In genomic region chr2:113234559-113234958, GRCm38 (mm10) we compare ENCODE assay signal across 9 mouse cellular contexts. TPM values are rescaled to one million over a fixed set of nuclear protein-coding genes. Genes with fewer than 3 reads are reported as not detected.
DNase-seq lines count a peak whose midpoint lies in the region; ATAC-seq and TF ChIP-seq lines count a peak whose summit lies in the region.
"Had no signal": no experiment of that assay in that cellular context is flagged by ENCODE, and none has a peak within 500 bp of the region (broad histone marks: within the 10 kb centered on the region; RNA-seq: fewer than 3 reads in every experiment).

No protein-coding gene starts in this region.

- peak; percentile 68 for TF ChIP-seq CTCF in heart, postnatal 0 days (IDR thresholded peaks at IDR 0.05; ENCODE audit: low read depth)
- no peak for TF ChIP-seq CTCF in thymus, adult 2 months (IDR thresholded peaks at IDR 0.05; ENCODE audit: borderline replicate concordance, control insufficient read depth, extremely low read depth, insufficient read depth, low read length, poor library complexity)

- H3K9me3 ChIP-seq in heart, postnatal 0 days (replicated peaks; ENCODE audit: control insufficient read depth, low read length): no peaks in the 10 kb centered on the region
- no peaks in the 10 kb centered on the region for H3K9me3 ChIP-seq in embryonic facial prominence, embryonic 14.5 days (ENCODE audit: control insufficient read depth, low read length)
- H3K9me3 ChIP-seq: limb, embryonic 13.5 days had no signal

- no peak for TF ChIP-seq EP300 in heart, postnatal 0 days (IDR thresholded peaks at IDR 0.05; ENCODE audit: low read depth)

- H3K4me1 ChIP-seq in heart, postnatal 0 days (ENCODE audit: control insufficient read depth, insufficient read depth): no peaks in the 10 kb centered on the region
- H3K4me1 ChIP-seq in embryonic facial prominence, embryonic 14.5 days (ENCODE audit: control insufficient read depth, insufficient read depth, low read length): no peaks in the 10 kb centered on the region
- H3K4me1 ChIP-seq in thymus, adult 2 months (replicated peaks; ENCODE audit: control insufficient read depth, insufficient read depth, low read length): no peaks in the 10 kb centered on the region
- H3K4me1 ChIP-seq: limb, embryonic 13.5 days had no signal

- no peak overlapping the region for H3K4me3 ChIP-seq in heart, postnatal 0 days (ENCODE audit: low read depth, low read length)
- H3K4me3 ChIP-seq in embryonic facial prominence, embryonic 14.5 days (ENCODE audit: low read depth, low read length): no peak overlapping the region
- H3K4me3 ChIP-seq in thymus, adult 2 months (ENCODE audit: control insufficient read depth, insufficient read depth, low read length): no peak overlapping the region
- H3K4me3 ChIP-seq: limb, embryonic 13.5 days had no signal

- 13% methylated on average over 3 of the region's 3 CpGs for WGBS in heart, postnatal 0 days
- WGBS in embryonic facial prominence, embryonic 14.5 days: 18% methylated on average over 3 of the region's 3 CpGs
- 26% methylated on average over 3 of the region's 3 CpGs for WGBS in thymus, adult 2 months

- no peak for TF ChIP-seq POLR2A in thymus, adult 2 months (IDR thresholded peaks at IDR 0.05; ENCODE audit: control insufficient read depth, extremely low read depth, insufficient read depth, low read length, poor library complexity)

- peak; percentile 24 for DNase-seq in heart, postnatal 0 days (ENCODE audit: low spot score)
- no peak for DNase-seq in heart, adult 9 months (ENCODE audit: low spot score in 2 of 2)
- DNase-seq in right cerebral cortex, postnatal 10 days (ENCODE audit: low spot score in 2 of 2): peak; percentile 54 to 55
- no peak for DNase-seq in right cerebral cortex, postnatal 4 days
- DNase-seq in embryonic facial prominence, embryonic 14.5 days (ENCODE audit: low spot score): peak; percentile 86
- peak; percentile 31 for DNase-seq in lung, postnatal 14 days
- DNase-seq in ovary, postnatal 36 days (ENCODE audit: low spot score): no peak
- DNase-seq in thymus, adult 2 months: no peak

- H3K27me3 ChIP-seq in heart, postnatal 0 days (ENCODE audit: control insufficient read depth, insufficient read depth, low read length): no peaks in the 10 kb centered on the region
- H3K27me3 ChIP-seq in embryonic facial prominence, embryonic 14.5 days (replicated peaks; ENCODE audit: control insufficient read depth, insufficient read depth, low read length): no peaks in the 10 kb centered on the region
- no peaks in the 10 kb centered on the region for H3K27me3 ChIP-seq in thymus, adult 2 months (ENCODE audit: control insufficient read depth, insufficient read depth, low read length)

- no peak overlapping the region for H3K4me2 ChIP-seq in heart, postnatal 0 days (ENCODE audit: low read depth, low read length)
- H3K4me2 ChIP-seq in embryonic facial prominence, embryonic 14.5 days (ENCODE audit: low read depth, low read length): no peak overlapping the region
- H3K4me2 ChIP-seq: limb, embryonic 13.5 days had no signal

- ATAC-seq in heart, postnatal 0 days (ENCODE audit: insufficient read depth, low read depth): no peak
- ATAC-seq in embryonic facial prominence, embryonic 14.5 days (ENCODE audit: low read depth): no peak

- no peaks in the 10 kb centered on the region for H3K36me3 ChIP-seq in heart, postnatal 0 days (replicated peaks; ENCODE audit: control insufficient read depth, insufficient read depth, low read length)
- no peaks in the 10 kb centered on the region for H3K36me3 ChIP-seq in embryonic facial prominence, embryonic 14.5 days (ENCODE audit: control insufficient read depth, insufficient read depth, low read length)
- H3K36me3 ChIP-seq in thymus, adult 2 months (ENCODE audit: control insufficient read depth, insufficient read depth, low read length): no peaks in the 10 kb centered on the region
- H3K36me3 ChIP-seq: limb, embryonic 13.5 days had no signal

- no peak overlapping the region for H3K27ac ChIP-seq in heart, postnatal 0 days (ENCODE audit: low read depth)
- no peak overlapping the region for H3K27ac ChIP-seq in embryonic facial prominence, embryonic 14.5 days (replicated peaks; ENCODE audit: low read depth, low read length)
- no peak overlapping the region for H3K27ac ChIP-seq in thymus, adult 2 months (ENCODE audit: control insufficient read depth, insufficient read depth, low read length)
- H3K27ac ChIP-seq: limb, embryonic 13.5 days had no signal

- H3K9ac ChIP-seq in heart, postnatal 0 days (replicated peaks; ENCODE audit: low read depth, low read length): no peak overlapping the region
- no peak overlapping the region for H3K9ac ChIP-seq in embryonic facial prominence, embryonic 14.5 days (ENCODE audit: low read depth, low read length)
- H3K9ac ChIP-seq: limb, embryonic 13.5 days had no signal

RNA-seq across cellular contexts. Expression of gene Ryr3, which starts 17.7 kb away (rescaled TPM):
- total RNA-seq in heart, postnatal 0 days (2014; rRNA removed; ENCODE audit: low replicate concordance): 10.6 and 14.4 TPM in 2 replicates
- 1.6 and 4.1 TPM in 2 replicates for polyA plus RNA-seq in heart, postnatal 0 days (2015; fragmentation: Nextera tagmentation; extraction: Ambion mirVana)
- 2.2 and 4.7 TPM in 2 replicates for polyA plus RNA-seq in embryonic facial prominence, embryonic 14.5 days (2014; fragmentation: Nextera tagmentation; extraction: Ambion mirVana)
- polyA plus RNA-seq in thymus, adult 2 months (2012; rRNA removed): 0.28 and 0.78 TPM in 2 replicates

RNA-seq across cellular contexts. Expression of gene Tmco5b, which starts 51.0 kb away (rescaled TPM):
- total RNA-seq in heart, postnatal 0 days (2014; rRNA removed; ENCODE audit: low replicate concordance): not detected in 2 replicates
- not detected in 2 replicates for polyA plus RNA-seq in heart, postnatal 0 days (2015; fragmentation: Nextera tagmentation; extraction: Ambion mirVana)
- polyA plus RNA-seq in embryonic facial prominence, embryonic 14.5 days (2014; fragmentation: Nextera tagmentation; extraction: Ambion mirVana): not detected in 2 replicates
- polyA plus RNA-seq in thymus, adult 2 months (2012; rRNA removed): 0.13 TPM in 1 of 2 replicates, not detected in the other
- polyA plus RNA-seq: limb, embryonic 13.5 days had no signal

Comparison
In these comparisons a context has a peak if more than half of its experiments do, and no peak if none do; other contexts are left out.
1. DNase-seq: peak in heart, postnatal 0 days (single experiment), right cerebral cortex, postnatal 10 days (2 of 2), embryonic facial prominence, embryonic 14.5 days (single experiment) and lung, postnatal 14 days (single experiment); none in heart, adult 9 months (0 of 2), right cerebral cortex, postnatal 4 days (single experiment), ovary, postnatal 36 days (single experiment) and thymus, adult 2 months (single experiment).